Mouse (Mus musculus) lung, adult 18-20 months (tissue): Measurements from ENCODE around the gene Rasal3.

Experiments used
- DNase-seq, 2 experiments: peaks; one replicate each; pipeline ENCODE4 v3.0.0; 2022; ENCODE audit warnings: mixed read lengths in 2 of 2

The Rasal3 gene

DNA sequence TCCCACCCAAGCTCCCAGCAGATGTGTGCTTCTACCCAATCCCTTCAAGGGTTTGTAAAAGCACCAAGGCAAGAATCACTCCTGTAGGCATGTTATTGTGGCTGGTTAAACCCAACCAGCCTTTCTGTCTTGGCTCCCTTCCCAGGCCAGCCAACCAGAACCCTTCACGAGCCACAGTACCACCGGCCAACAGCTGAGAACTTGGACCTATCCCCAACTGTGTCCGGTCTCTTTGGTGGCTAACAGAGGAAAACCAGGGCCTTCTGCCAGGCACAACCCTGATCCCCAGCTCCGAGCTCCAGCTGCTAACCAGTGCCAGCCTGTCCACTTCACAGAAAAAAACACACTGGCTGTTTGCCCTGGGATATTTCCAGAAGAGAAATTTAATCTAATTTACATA is 49.7 kb downstream of the Rasal3 start:
- DNase-seq: peak; percentile 52 to 62

DNA sequence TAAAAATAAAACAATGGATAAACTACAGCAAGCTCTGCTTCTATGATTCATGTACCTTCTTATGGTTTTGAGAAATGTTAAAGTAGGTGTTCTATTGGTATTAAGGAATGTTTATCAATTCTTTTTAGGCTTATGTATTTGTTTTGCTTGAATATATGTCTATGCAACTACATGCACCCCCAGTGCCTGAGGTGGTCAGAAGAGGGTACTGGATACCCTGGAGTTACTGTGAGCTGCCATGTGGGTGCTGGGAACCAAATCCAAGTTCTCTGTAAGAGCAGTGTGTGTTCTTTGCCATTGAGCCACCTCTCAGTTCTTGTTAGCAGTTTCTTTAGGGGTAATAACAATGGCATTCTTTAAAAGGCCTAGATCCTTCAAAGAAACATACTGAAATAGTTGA is 51.7 kb downstream of the Rasal3 start:
- no peak for DNase-seq

DNA sequence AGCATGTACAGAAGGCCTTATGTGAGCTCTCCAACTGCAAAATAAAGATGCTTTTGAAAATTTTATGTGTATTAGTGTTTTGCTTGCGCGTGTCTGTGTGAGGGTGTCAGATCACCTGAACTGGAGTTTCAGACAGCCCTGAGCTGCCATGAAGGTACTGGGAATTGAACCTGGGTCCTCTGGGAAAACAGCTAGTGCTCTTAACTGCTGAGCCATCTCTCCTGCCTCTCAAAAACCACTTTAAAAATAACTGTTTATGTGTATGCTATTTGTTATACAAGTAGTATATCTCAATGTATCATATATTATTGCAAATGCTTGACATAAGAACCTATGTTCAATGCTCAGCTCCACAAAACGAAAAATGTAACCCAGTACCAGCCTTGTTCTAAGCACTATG is 52.1 kb downstream of the Rasal3 start:
- DNase-seq: no peak

DNA sequence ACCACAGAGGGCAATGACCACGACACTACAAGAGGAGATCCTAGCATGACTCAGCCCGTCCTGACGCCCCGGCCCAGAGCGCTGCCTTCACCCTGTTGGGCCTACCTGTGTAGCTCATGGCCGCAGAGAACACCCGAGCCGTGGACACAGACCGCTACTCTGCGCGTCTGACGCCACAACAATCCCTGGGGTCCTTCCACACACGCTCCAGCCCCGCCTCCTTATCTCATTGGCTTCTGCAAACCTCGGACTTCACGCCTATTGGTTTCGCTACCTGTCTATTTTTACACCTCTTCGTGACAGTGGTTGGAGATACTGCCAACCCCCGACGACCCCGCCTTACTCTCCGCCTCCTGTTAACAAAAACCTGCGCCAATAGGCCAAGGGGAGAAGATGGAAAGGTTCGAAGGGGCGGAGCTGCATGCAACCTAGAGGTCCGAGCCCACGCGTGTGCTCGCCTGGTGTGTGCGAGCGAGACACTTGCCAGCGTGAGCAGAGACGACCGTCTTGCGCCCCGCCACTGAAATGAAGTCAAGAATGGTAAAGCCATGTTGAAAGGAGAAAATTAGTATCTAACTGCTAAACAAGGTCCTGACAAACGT is 52.9 kb downstream of the Rasal3 start, which contains the start of gene Akap8l:
Gene Akap8l, minus strand, starts transcription at position 226 of the 602 bp plus-strand sequence.
- peak; percentile 98 to 99 for DNase-seq

DNA sequence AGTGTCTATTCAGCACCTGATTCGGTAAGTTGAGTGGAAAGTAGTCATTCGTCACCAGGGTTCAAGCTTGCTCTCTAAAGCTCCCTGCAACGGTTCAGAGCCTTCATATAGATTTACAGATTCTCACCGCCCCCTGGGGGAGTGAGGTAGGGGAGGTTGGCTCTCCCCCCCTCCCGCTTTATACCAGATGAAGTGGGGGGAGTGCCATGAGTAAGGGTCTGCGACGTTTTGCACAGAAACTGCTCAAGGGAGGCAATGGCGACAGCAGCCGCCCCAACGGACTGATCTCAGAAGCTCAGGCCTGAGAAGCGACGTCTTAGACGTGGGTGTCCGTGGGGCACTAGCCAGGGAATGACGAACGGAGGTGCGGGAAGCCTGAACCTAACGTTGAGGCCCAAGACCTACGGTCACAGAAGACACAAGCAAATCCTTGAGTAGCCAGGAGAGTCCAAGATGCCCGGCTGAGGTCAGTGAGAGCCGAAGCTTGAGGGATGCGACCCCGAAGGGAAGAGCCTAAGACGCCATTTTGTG is 53.5 kb downstream of the Rasal3 start:
- DNase-seq: no peak

DNA sequence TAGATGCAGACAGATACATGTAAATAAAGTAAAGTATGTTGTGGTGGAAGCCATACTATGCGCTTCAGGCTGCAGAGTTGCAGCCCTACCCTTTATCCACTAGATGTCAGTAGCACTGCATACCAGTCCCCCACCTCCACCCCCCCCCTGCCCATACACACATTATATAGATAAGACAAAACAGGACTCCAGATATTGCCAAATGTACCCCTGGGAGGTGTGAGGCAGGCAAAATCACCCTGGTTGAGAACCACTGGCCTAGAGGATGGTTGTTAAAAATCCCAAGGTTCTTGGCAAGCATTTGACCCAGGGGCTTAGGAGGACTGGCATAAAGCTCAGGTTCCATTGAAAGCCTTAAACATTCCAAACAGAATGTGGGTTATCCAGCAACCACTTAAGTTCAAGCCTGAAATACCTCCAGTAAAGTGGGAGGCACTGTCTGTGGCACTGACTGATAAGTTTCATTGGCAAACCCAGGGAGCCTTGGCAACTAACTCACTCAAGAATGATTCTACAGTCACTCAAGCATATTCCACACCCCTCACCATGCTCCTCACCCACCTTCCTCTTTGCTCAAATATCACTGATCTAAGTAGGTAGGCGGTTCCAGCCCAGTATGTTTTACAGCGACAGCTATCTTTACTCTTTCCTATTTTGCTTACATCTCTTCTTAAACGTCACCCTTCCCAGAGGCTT is 54.2 kb downstream of the Rasal3 start:
- peak; percentile 46 to 59 for DNase-seq

DNA sequence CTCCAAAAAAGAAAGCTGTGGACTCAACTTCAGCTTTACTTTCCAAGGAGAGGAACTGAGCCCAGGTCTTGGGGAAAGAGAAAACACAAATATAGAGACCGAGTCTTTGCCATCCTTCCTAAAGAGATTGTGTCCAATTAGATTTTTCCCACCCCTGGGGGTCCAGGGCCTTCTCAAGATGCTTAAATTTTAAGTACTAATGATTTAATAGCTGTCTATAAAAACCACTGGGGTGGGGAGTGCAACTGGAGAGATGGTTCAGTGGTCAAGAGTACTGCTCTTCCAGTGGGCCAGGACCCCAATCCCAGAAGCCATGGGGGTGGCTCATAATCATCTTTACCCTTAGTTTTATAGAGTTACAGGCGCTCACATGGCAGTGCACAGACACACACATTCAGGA is 55.0 kb downstream of the Rasal3 start:
- no peak for DNase-seq

DNA sequence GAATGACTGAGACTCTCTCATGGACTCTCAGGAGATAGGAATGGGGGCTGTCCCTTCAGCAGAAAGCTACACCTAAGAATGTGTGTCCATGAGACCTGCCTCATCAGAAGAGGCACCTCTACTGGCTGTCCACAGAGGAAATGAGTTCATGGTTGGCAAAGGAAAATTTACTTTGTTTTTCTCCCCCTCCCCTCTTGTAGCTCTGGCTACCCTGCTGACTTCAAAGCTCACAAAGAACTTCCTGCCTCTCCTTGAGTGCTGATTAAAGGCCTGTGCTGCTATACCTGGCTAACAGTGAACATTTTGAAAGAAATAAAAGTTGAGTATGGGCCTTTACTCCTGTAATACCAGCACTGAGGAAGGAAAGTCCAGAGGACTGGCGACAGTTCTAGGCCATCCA is 62.3 kb downstream of the Rasal3 start:
- DNase-seq: no peak
